9 mouse cellular contexts compared by ENCODE assay signal in genomic region chr4:32923436-32923835, GRCm38 (mm10). TPM values are rescaled to one million over a fixed set of nuclear protein-coding genes. Genes with fewer than 3 reads are reported as not detected.
DNase-seq lines count a peak whose midpoint lies in the region; ATAC-seq and TF ChIP-seq lines count a peak whose summit lies in the region.
"Had no signal": no experiment of that assay in that cellular context is flagged by ENCODE, and none has a peak within 500 bp of the region (broad histone marks: within the 10 kb centered on the region; RNA-seq: fewer than 3 reads in every experiment).

No protein-coding gene starts in this region.

- no peak for DNase-seq in kidney, adult 8-10 months
- peak; percentile 8 for DNase-seq in cerebellum, adult 11-12 months
- peak; percentile 85 for DNase-seq in midbrain, embryonic 14.5 days
- no peak for DNase-seq in urinary bladder, adult 18-20 months (ENCODE audit: low spot score in 2 of 2)
- no peak for DNase-seq in gastrocnemius, adult 2 months

- no peak overlapping the region for H3K4me3 ChIP-seq in kidney, embryonic 15.5 days (replicated peaks)
- peak overlapping the region; percentile 29 for H3K4me3 ChIP-seq in forebrain, embryonic 15.5 days
- peak overlapping the region; percentile 6; the same call in 1 of the 2 replicates for H3K4me3 ChIP-seq in midbrain, embryonic 14.5 days (replicated peaks; ENCODE audit: low read depth, low read length)
- H3K4me3 ChIP-seq in gastrocnemius, adult 2 months, result no peak overlapping the region
- H3K4me3 ChIP-seq: megakaryocyte, embryonic 14.5 days had no signal

- no peak for TF ChIP-seq CTCF in gastrocnemius, adult 2 months (IDR thresholded peaks at IDR 0.05)

- 12% methylated on average over 10 of the region's 10 CpGs for WGBS in kidney, embryonic 15.5 days
- under 1% methylated on average over 10 of the region's 10 CpGs for WGBS in forebrain, embryonic 15.5 days
- WGBS in midbrain, embryonic 14.5 days, result 0% methylated on average over 10 of the region's 10 CpGs

- H3K9me3 ChIP-seq in kidney, embryonic 15.5 days (replicated peaks), result no peaks in the 10 kb centered on the region
- H3K9me3 ChIP-seq in forebrain, embryonic 15.5 days, result no peaks in the 10 kb centered on the region
- H3K9me3 ChIP-seq in midbrain, embryonic 14.5 days (ENCODE audit: control insufficient read depth, low read length), result no peaks in the 10 kb centered on the region

- no peak overlapping the region for H3K9ac ChIP-seq in kidney, embryonic 15.5 days
- peak overlapping the region; percentile 44 for H3K9ac ChIP-seq in forebrain, embryonic 15.5 days (replicated peaks)
- H3K9ac ChIP-seq in midbrain, embryonic 14.5 days (replicated peaks; ENCODE audit: low read length), result peak overlapping the region; percentile 41

- peak overlapping the region; percentile 30 for H3K4me2 ChIP-seq in kidney, embryonic 15.5 days
- H3K4me2 ChIP-seq in forebrain, embryonic 15.5 days (replicated peaks), result peak overlapping the region; percentile 39
- peak overlapping the region; percentile 44 for H3K4me2 ChIP-seq in midbrain, embryonic 14.5 days (ENCODE audit: low read length)

- intact Hi-C loops in gastrocnemius, adult 2 months (cut with DNase I), result no loop called here

- H3K27ac ChIP-seq in kidney, embryonic 15.5 days, result peak overlapping the region; percentile 51; the same call in 1 of the 2 replicates
- H3K27ac ChIP-seq in forebrain, embryonic 15.5 days (replicated peaks), result peak overlapping the region; percentile 98
- H3K27ac ChIP-seq in midbrain, embryonic 14.5 days (replicated peaks; ENCODE audit: low read depth, low read length), result peak overlapping the region; percentile 93
- no peak overlapping the region for H3K27ac ChIP-seq in gastrocnemius, adult 2 months

- no peaks in the 10 kb centered on the region for H3K27me3 ChIP-seq in kidney, embryonic 15.5 days
- H3K27me3 ChIP-seq in forebrain, embryonic 15.5 days, result no peaks in the 10 kb centered on the region
- H3K27me3 ChIP-seq in midbrain, embryonic 14.5 days (ENCODE audit: control insufficient read depth, insufficient read depth, low read length), result no peaks in the 10 kb centered on the region

- H3K4me1 ChIP-seq in kidney, embryonic 15.5 days, result peaks cover 21% of the 10 kb centered on the region
- H3K4me1 ChIP-seq in forebrain, embryonic 15.5 days, result peaks cover 37% of the 10 kb centered on the region
- H3K4me1 ChIP-seq in midbrain, embryonic 14.5 days (ENCODE audit: control insufficient read depth, insufficient read depth, low read length), result peaks cover 38% of the 10 kb centered on the region

- H3K36me3 ChIP-seq in kidney, embryonic 15.5 days, result no peaks in the 10 kb centered on the region
- H3K36me3 ChIP-seq in forebrain, embryonic 15.5 days, result no peaks in the 10 kb centered on the region
- no peaks in the 10 kb centered on the region for H3K36me3 ChIP-seq in midbrain, embryonic 14.5 days (ENCODE audit: control insufficient read depth, insufficient read depth, low read length)

- ATAC-seq in kidney, embryonic 15.5 days (replicated peaks; ENCODE audit: low FRiP score), result no peak
- ATAC-seq in forebrain, embryonic 15.5 days (replicated peaks), result peak; percentile 95
- ATAC-seq in midbrain, embryonic 14.5 days (ENCODE audit: low FRiP score, low TSS enrichment), result peak; percentile 89
- ATAC-seq in erythroid progenitor cell, adult 5-6 weeks (replicated peaks; ENCODE audit: low FRiP score, poor library complexity, severe bottlenecking), result no peak

RNA-seq across cellular contexts. Expression of gene Ankrd6, which starts 27.2 kb away (rescaled TPM):
- 12.1 and 13.1 TPM in 2 replicates for polyA plus RNA-seq in kidney, embryonic 15.5 days (2015; fragmentation: Nextera tagmentation; extraction: Ambion mirVana)
- 35.9 and 36.0 TPM in 2 replicates for polyA plus RNA-seq in forebrain, embryonic 15.5 days (2015; fragmentation: Nextera tagmentation; extraction: Ambion mirVana)
- polyA plus RNA-seq in midbrain, embryonic 14.5 days (2014; fragmentation: Nextera tagmentation; extraction: Ambion mirVana), result 25.4 and 31.3 TPM in 2 replicates
- total RNA-seq in erythroid progenitor cell, adult 5-6 weeks (2015; ENCODE audit: low replicate concordance), result 0.84 and 3.2 TPM in 2 replicates
- total RNA-seq in erythroid progenitor cell, adult 5-6 weeks (2017; ENCODE audit: low replicate concordance), result 0.91 and 1.4 TPM in 2 replicates
- 1 to 10 TPM; 2.5 to 6.2 TPM for total RNA-seq in gastrocnemius, adult 2 months (2021)

RNA-seq across cellular contexts. Expression of gene Rragd, which starts 59.4 kb away (rescaled TPM):
- polyA plus RNA-seq in kidney, embryonic 15.5 days (2015; fragmentation: Nextera tagmentation; extraction: Ambion mirVana), result 17.6 and 21.1 TPM in 2 replicates
- 23.7 and 26.6 TPM in 2 replicates for polyA plus RNA-seq in forebrain, embryonic 15.5 days (2015; fragmentation: Nextera tagmentation; extraction: Ambion mirVana)
- 29.1 and 34.4 TPM in 2 replicates for polyA plus RNA-seq in midbrain, embryonic 14.5 days (2014; fragmentation: Nextera tagmentation; extraction: Ambion mirVana)
- 3.2 and 7.1 TPM in 2 replicates for total RNA-seq in erythroid progenitor cell, adult 5-6 weeks (2015; ENCODE audit: low replicate concordance)
- total RNA-seq in erythroid progenitor cell, adult 5-6 weeks (2017; ENCODE audit: low replicate concordance), result 6.3 and 13.5 TPM in 2 replicates
- total RNA-seq in gastrocnemius, adult 2 months (2021), result 100 to 1,000 TPM; 174 to 204 TPM

Comparison
In these comparisons a context has a peak if more than half of its experiments do, and no peak if none do; other contexts are left out.
1. ATAC-seq: peak in forebrain, embryonic 15.5 days (single experiment) and midbrain, embryonic 14.5 days (single experiment); none in kidney, embryonic 15.5 days (single experiment) and erythroid progenitor cell, adult 5-6 weeks (single experiment).
2. H3K4me3 ChIP-seq: peak in forebrain, embryonic 15.5 days (single experiment) and midbrain, embryonic 14.5 days (single experiment); none in kidney, embryonic 15.5 days (single experiment) and gastrocnemius, adult 2 months (single experiment).
3. DNase-seq: peak in cerebellum, adult 11-12 months (single experiment) and midbrain, embryonic 14.5 days (single experiment); none in kidney, adult 8-10 months (0 of 2), urinary bladder, adult 18-20 months (0 of 2) and gastrocnemius, adult 2 months (single experiment).
4. Peak in every context shown above with its lines, with median percentiles within 50 percentile points of each other: H3K4me2 ChIP-seq.